Mouse (Mus musculus): Measurements from ENCODE around the gene Arhgap22. TPM values are rescaled to one million over a fixed set of nuclear protein-coding genes. Genes with fewer than 3 reads are reported as not detected.

Gene Arhgap22
- polyA plus RNA-seq, 1 experiment: 39.5 TPM

GRCm38 (mm10) chr14:33370056-33370455, 156.2 kb downstream of the Arhgap22 start:
- TF ChIP-seq CTCF (IDR thresholded peaks at IDR 0.05; ENCODE audit: low read depth, low read length) (no peak), POLR2A (IDR thresholded peaks at IDR 0.05; ENCODE audit: borderline replicate concordance, low read depth, low read length) (no peak)
- no peak overlapping the region for H3K4me3 ChIP-seq (ENCODE audit: insufficient read depth, low read length)
- H3K27ac ChIP-seq (ENCODE audit: insufficient read depth, low read depth, low read length): no peak overlapping the region
- H3K4me1 ChIP-seq (ENCODE audit: control insufficient read depth, insufficient read depth, low read length): no peaks in the 10 kb centered on the region

GRCm38 (mm10) chr14:33371248-33371647, 157.4 kb downstream of the Arhgap22 start:
- Histone ChIP-seq H3K4me1 (ENCODE audit: control insufficient read depth, insufficient read depth, low read length) (no peaks in the 10 kb centered on the region), H3K4me3 (ENCODE audit: insufficient read depth, low read length) (no peak overlapping the region), H3K27ac (ENCODE audit: insufficient read depth, low read depth, low read length) (no peak overlapping the region)
- TF ChIP-seq CTCF (IDR thresholded peaks at IDR 0.05; ENCODE audit: low read depth, low read length) (0 out of 2 replicates have a peak, but pooled peaks have one; percentile 30), POLR2A (IDR thresholded peaks at IDR 0.05; ENCODE audit: borderline replicate concordance, low read depth, low read length) (no peak)

- TF ChIP-seq POLR2A (IDR thresholded peaks at IDR 0.05; ENCODE audit: borderline replicate concordance, low read depth, low read length): no peak
- no peak for TF ChIP-seq CTCF (IDR thresholded peaks at IDR 0.05; ENCODE audit: low read depth, low read length)
- Histone ChIP-seq H3K4me1 (ENCODE audit: control insufficient read depth, insufficient read depth, low read length) (no peaks in the 10 kb centered on the region), H3K4me3 (ENCODE audit: insufficient read depth, low read length) (no peak overlapping the region), H3K27ac (ENCODE audit: insufficient read depth, low read depth, low read length) (no peak overlapping the region)
Measured at GRCm38 (mm10) chr14:33373271-33373670, 159.4 kb downstream of the Arhgap22 start.

- H3K4me1 ChIP-seq (ENCODE audit: control insufficient read depth, insufficient read depth, low read length): no peaks in the 10 kb centered on the region
- no peak overlapping the region for H3K4me3 ChIP-seq (ENCODE audit: insufficient read depth, low read length)
- no peak for TF ChIP-seq CTCF (IDR thresholded peaks at IDR 0.05; ENCODE audit: low read depth, low read length)
- no peak for TF ChIP-seq POLR2A (IDR thresholded peaks at IDR 0.05; ENCODE audit: borderline replicate concordance, low read depth, low read length)
- no peak overlapping the region for H3K27ac ChIP-seq (ENCODE audit: insufficient read depth, low read depth, low read length)
Measured at GRCm38 (mm10) chr14:33374089-33374488, 160.3 kb downstream of the Arhgap22 start.

- Histone ChIP-seq H3K4me1 (ENCODE audit: control insufficient read depth, insufficient read depth, low read length) (no peaks in the 10 kb centered on the region), H3K27ac (ENCODE audit: insufficient read depth, low read depth, low read length) (no peak overlapping the region), H3K4me3 (ENCODE audit: insufficient read depth, low read length) (no peak overlapping the region)
- TF ChIP-seq CTCF (IDR thresholded peaks at IDR 0.05; ENCODE audit: low read depth, low read length): no peak
- no peak for TF ChIP-seq POLR2A (IDR thresholded peaks at IDR 0.05; ENCODE audit: borderline replicate concordance, low read depth, low read length)
Measured at GRCm38 (mm10) chr14:33377211-33377610, 163.4 kb downstream of the Arhgap22 start.

GRCm38 (mm10) chr14:33378723-33379122, 164.9 kb downstream of the Arhgap22 start:
- no peak for TF ChIP-seq CTCF (IDR thresholded peaks at IDR 0.05; ENCODE audit: low read depth, low read length)
- no peak for TF ChIP-seq POLR2A (IDR thresholded peaks at IDR 0.05; ENCODE audit: borderline replicate concordance, low read depth, low read length)

GRCm38 (mm10) chr14:33380830-33381457, 167.1 kb downstream of the Arhgap22 start:
- Histone ChIP-seq H3K4me1 (ENCODE audit: control insufficient read depth, insufficient read depth, low read length) (no peaks in the 10 kb centered on the region), H3K27ac (ENCODE audit: insufficient read depth, low read depth, low read length) (no peak overlapping the region), H3K4me3 (ENCODE audit: insufficient read depth, low read length) (no peak overlapping the region)
- TF ChIP-seq CTCF (IDR thresholded peaks at IDR 0.05; ENCODE audit: low read depth, low read length) (no peak), POLR2A (IDR thresholded peaks at IDR 0.05; ENCODE audit: borderline replicate concordance, low read depth, low read length) (no peak)

More at GRCm38 (mm10) chr14:33378723-33379122, 164.9 kb downstream of the Arhgap22 start:
- H3K27ac ChIP-seq (ENCODE audit: insufficient read depth, low read depth, low read length): no peak overlapping the region
- no peak overlapping the region for H3K4me3 ChIP-seq (ENCODE audit: insufficient read depth, low read length)
- no peaks in the 10 kb centered on the region for H3K4me1 ChIP-seq (ENCODE audit: control insufficient read depth, insufficient read depth, low read length)

GRCm38 (mm10) chr14:33398065-33398860, 184.4 kb downstream of the Arhgap22 start:
- Histone ChIP-seq H3K27ac (ENCODE audit: insufficient read depth, low read depth, low read length) (peak overlapping the region; percentile 27; the same call in 1 of the 2 replicates), H3K4me3 (ENCODE audit: insufficient read depth, low read length) (no peak overlapping the region), H3K4me1 (ENCODE audit: control insufficient read depth, insufficient read depth, low read length) (peaks cover 27% of the 10 kb centered on the region)
- TF ChIP-seq POLR2A (IDR thresholded peaks at IDR 0.05; ENCODE audit: borderline replicate concordance, low read depth, low read length) (no peak), CTCF (IDR thresholded peaks at IDR 0.05; ENCODE audit: low read depth, low read length) (no peak)

- no peak for TF ChIP-seq POLR2A (IDR thresholded peaks at IDR 0.05; ENCODE audit: borderline replicate concordance, low read depth, low read length)
- no peak for TF ChIP-seq CTCF (IDR thresholded peaks at IDR 0.05; ENCODE audit: low read depth, low read length)
- no peak overlapping the region for H3K4me3 ChIP-seq (ENCODE audit: insufficient read depth, low read length)
- H3K27ac ChIP-seq (ENCODE audit: insufficient read depth, low read depth, low read length): no peak overlapping the region
- peaks cover 24% of the 10 kb centered on the region for H3K4me1 ChIP-seq (ENCODE audit: control insufficient read depth, insufficient read depth, low read length)
Measured at GRCm38 (mm10) chr14:33400019-33400418, 186.2 kb downstream of the Arhgap22 start.

- H3K4me3 ChIP-seq (ENCODE audit: insufficient read depth, low read length): no peak overlapping the region
- TF ChIP-seq CTCF (IDR thresholded peaks at IDR 0.05; ENCODE audit: low read depth, low read length) (0 out of 2 replicates have a peak, but pooled peaks have one; percentile 18), POLR2A (IDR thresholded peaks at IDR 0.05; ENCODE audit: borderline replicate concordance, low read depth, low read length) (no peak)
- peaks cover 22% of the 10 kb centered on the region for H3K4me1 ChIP-seq (ENCODE audit: control insufficient read depth, insufficient read depth, low read length)
- no peak overlapping the region for H3K27ac ChIP-seq (ENCODE audit: insufficient read depth, low read depth, low read length)
Measured at GRCm38 (mm10) chr14:33402331-33402730, 188.5 kb downstream of the Arhgap22 start.
